Mouse (Mus musculus) kidney, embryonic 16.5 days (tissue): ENCODE results near the gene Pip4k2a. TPM values are rescaled to one million over a fixed set of nuclear protein-coding genes. Genes with fewer than 3 reads are reported as not detected.
A peak's percentile ranks its signal among the peaks of the same experiment; 100 is the strongest.

Experiments
- ATAC-seq: fragments of 200-750 bp; cut with Nextera tagmentation; 2 replicates; pipeline ENCODE4 v1.8.0; 2017; ENCODE audit warnings: moderate TSS enrichment; ENCODE audit not compliant: low FRiP score, low TSS enrichment
- H3K27ac ChIP-seq: fragments of 300-500 bp; sonication (generic); 2 replicates; pipeline ENCODE4 v1.5.1; 2014; ENCODE audit warnings: low read length
- H3K27me3 ChIP-seq: fragments of 300-500 bp; sonication (generic); 2 replicates; pipeline ENCODE4 v1.6.1; 2014; ENCODE audit warnings: low read length, control low read depth, mixed read lengths; ENCODE audit not compliant: insufficient read depth
- H3K36me3 ChIP-seq: fragments of 300-500 bp; sonication (generic); 2 replicates; pipeline ENCODE4 v1.6.1; 2014; ENCODE audit warnings: low read length, control low read depth, mixed read lengths; ENCODE audit not compliant: insufficient read depth
- H3K4me1 ChIP-seq: fragments of 300-500 bp; sonication (generic); 2 replicates; pipeline ENCODE4 v1.6.1; 2014; ENCODE audit warnings: low read length, control low read depth, mixed read lengths; ENCODE audit not compliant: insufficient read depth
- H3K4me2 ChIP-seq: fragments of 300-500 bp; sonication (generic); replicated peaks from 2 replicates; pipeline ENCODE4 v1.6.1; 2014; ENCODE audit warnings: low read depth, low read length
- H3K4me3 ChIP-seq: fragments of 300-500 bp; sonication (generic); 2 replicates; pipeline ENCODE4 v1.5.1; 2014; ENCODE audit warnings: mild to moderate bottlenecking, low read length
- H3K9ac ChIP-seq: fragments of 300-500 bp; sonication (generic); replicated peaks from 2 replicates; pipeline ENCODE4 v1.6.1; 2014; ENCODE audit warnings: low read length
- H3K9me3 ChIP-seq: fragments of 300-500 bp; sonication (generic); 2 replicates; pipeline ENCODE4 v1.6.1; 2016; ENCODE audit warnings: low read length, control low read depth
- WGBS: fragments of 180-500 bp; shearing (Covaris S2); extraction: QIAGEN DNeasy Blood & Tissue Kit; methylation state at CpG from one replicate; pipeline ENCODE4 v1.1.7; 2014; 5-methylcytosine and 5-hydroxymethylcytosine counted together
- polyA plus RNA-seq: library from polyadenylated mRNA; unstranded; fragments of >200 nt; fragmentation: Nextera tagmentation; extraction: Ambion mirVana; gene quantifications from 2 replicates; pipeline ENCODE4 v1.2.1, GENCODE M21; 2015

Pip4k2a gene
- polyA plus RNA-seq, 1 experiment from 2014 or later = 13.0 TPM

DNA sequence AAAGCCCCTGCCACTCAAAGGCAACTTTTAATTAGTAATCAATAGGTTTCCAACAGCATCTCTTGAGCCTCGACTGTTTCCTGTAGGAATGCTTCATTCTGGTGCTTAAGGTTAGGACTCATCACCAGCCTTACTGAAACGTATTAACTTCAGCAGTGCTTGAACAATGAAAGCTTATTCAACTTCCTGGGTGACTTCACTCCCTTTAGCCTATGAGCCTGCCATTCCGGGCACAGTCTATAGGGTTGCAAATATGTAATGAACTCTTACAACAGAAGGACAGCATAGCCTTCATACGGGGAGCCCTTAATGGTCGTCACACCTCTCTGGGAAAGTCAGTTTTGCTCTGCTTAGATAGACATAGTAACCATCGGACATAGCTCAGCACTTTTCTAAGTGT lies 87.7 kb downstream of the Pip4k2a start:
- Histone ChIP-seq H3K36me3 (0 out of 2 replicates have a peak, but pooled peaks cover 2% of the 10 kb centered on the region), H3K27me3 (no peaks in the 10 kb centered on the region), H3K9ac (no peak overlapping the region), H3K9me3 (no peaks in the 10 kb centered on the region), H3K4me2 (no peak overlapping the region), H3K4me1 (peaks cover 26% of the 10 kb centered on the region; the same call in 1 of the 2 replicates), H3K4me3 (no peak overlapping the region), H3K27ac (no peak overlapping the region)
- 89% methylated on average over 6 of the region's 6 CpGs for WGBS
- no peak for ATAC-seq

DNA sequence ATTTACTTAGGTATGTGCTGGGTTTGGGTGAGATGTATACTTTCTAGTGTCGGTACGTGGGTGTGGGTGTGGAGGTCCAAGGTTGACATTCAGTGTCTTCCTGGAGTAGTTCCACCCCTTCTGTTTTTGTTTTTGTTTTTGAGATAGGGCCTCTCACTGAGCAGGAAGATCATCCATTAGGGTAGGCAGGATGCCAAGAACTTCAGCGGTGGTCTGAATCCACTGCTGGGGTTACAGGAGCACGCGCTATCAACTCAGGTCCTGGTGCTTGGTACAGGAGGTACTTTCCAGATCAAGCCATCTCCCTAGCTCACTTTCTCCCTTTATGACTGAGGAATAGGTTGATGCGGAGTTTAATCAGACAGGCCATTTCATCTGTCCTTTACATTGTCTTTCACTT lies 88.2 kb downstream of the Pip4k2a start:
- no peak for ATAC-seq
- WGBS = 76% methylated on average over 6 of the region's 6 CpGs
- H3K36me3 ChIP-seq = 0 out of 2 replicates have a peak, but pooled peaks cover 2% of the 10 kb centered on the region
- H3K4me1 ChIP-seq = peaks cover 22% of the 10 kb centered on the region; the same call in 1 of the 2 replicates
- no peaks in the 10 kb centered on the region for H3K9me3 ChIP-seq
- H3K9ac ChIP-seq = no peak overlapping the region
- no peaks in the 10 kb centered on the region for H3K27me3 ChIP-seq
- no peak overlapping the region for H3K4me2 ChIP-seq
- H3K4me3 ChIP-seq = no peak overlapping the region
- no peak overlapping the region for H3K27ac ChIP-seq

DNA sequence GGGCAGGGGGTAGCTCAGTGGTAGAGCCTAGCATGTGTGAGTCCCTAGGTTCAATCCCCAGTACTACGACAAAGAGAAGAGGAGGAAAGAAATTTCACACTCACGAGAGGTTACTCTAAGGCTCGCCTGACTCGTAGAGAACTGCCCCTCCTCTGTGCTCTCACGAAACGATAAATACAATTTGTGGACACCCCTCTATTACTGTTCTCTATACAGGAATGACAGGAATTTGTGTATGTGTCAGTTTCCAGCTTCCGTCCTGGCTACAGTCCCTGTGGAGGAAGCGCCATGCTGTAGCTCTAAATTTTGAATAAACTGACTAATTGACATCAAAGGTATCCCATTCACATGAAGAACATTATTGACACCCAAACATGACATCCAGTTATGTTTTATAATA lies 90.7 kb downstream of the Pip4k2a start:
- H3K9ac ChIP-seq = no peak overlapping the region
- 0 out of 2 replicates have a peak, but pooled peaks cover 2% of the 10 kb centered on the region for H3K36me3 ChIP-seq
- ATAC-seq = peak; percentile 31; the same call in 1 of the 2 replicates
- H3K4me3 ChIP-seq = no peak overlapping the region
- H3K27me3 ChIP-seq = no peaks in the 10 kb centered on the region
- no peaks in the 10 kb centered on the region for H3K9me3 ChIP-seq
- H3K27ac ChIP-seq = no peak overlapping the region
- WGBS = 63% methylated on average over 8 of the region's 8 CpGs
- H3K4me1 ChIP-seq = peaks cover 8% of the 10 kb centered on the region; the same call in 1 of the 2 replicates
- H3K4me2 ChIP-seq = no peak overlapping the region

DNA sequence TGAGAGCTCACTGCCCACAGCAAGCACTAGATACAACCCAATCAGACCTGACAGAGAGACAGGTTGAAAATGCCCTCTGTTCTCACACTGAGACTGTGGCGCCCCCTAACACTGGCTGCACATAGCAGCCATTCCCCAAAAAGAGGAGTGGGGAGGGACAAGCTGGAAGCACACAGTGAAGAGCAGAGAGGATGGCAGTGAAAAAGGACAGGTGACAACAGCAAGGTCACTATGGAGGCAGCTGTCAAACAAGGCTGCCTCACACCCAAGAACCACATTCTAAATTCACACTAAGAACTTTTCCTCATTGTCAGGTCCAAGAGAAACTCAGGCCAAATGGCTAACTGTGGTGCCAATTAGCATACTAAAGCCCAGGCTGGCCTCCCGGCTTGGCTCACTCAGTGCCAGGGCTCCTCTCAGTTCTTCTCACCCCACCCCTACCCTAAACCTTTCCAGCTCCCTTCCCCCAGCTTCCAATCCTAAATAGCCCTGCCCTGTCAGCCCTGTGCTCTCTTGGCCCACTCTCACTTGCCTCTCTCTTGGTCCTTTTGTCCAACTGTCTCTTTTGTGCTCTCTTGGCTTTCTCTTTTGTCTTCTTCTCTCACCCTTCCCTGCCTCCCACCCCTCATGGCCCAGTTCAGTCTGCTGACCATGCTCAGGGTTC lies 91.4 kb downstream of the Pip4k2a start:
- no peak overlapping the region for H3K9ac ChIP-seq
- 70% methylated on average over 2 of the region's 2 CpGs for WGBS
- no peak overlapping the region for H3K27ac ChIP-seq
- H3K36me3 ChIP-seq = 0 out of 2 replicates have a peak, but pooled peaks cover 2% of the 10 kb centered on the region
- no peak overlapping the region for H3K4me2 ChIP-seq
- H3K4me1 ChIP-seq = peaks cover 8% of the 10 kb centered on the region; the same call in 1 of the 2 replicates
- H3K4me3 ChIP-seq = no peak overlapping the region
- no peaks in the 10 kb centered on the region for H3K9me3 ChIP-seq
- no peak for ATAC-seq
- no peaks in the 10 kb centered on the region for H3K27me3 ChIP-seq

DNA sequence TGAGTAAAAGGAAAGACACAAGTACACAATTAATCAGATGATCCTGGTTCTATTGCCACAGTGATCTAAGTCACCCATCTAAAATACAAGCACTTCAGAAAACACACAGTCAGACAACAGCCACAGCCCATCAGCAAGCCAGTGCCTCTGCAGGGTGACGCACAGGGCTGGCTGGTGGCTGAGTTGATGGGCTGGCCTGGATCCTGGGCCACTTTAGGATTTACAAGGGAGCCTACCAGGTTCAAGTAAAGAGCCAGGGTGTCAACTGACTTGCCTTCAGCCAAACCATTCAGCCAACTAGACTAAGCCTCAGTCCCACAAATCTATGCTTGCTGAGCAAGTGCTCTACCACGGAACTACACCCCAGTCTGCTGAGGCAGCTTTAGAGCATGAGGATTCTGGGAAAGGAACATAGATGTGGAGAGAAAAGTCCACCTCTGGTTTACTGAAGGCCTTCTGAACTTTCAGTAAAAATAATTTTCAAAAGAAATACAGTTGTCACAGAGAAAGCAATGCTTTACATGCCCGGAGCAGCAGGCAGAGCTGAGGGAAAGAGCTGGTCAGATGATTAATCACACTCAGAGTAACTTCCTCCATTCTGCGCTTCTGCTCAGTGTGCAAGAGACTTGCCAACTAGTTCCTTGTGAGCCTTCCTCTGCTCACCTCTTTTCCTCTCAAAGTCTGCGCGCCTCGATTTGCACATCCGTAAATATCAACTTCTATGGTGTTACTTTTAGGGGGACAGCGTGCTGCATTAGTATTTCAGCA lies 94.4 kb downstream of the Pip4k2a start:
- Histone ChIP-seq H3K9ac (no peak overlapping the region), H3K27ac (no peak overlapping the region), H3K4me2 (no peak overlapping the region), H3K36me3 (peaks cover 5% of the 10 kb centered on the region; the same call in 1 of the 2 replicates), H3K4me1 (peaks cover 11% of the 10 kb centered on the region; the same call in 1 of the 2 replicates), H3K4me3 (no peak overlapping the region), H3K27me3 (no peaks in the 10 kb centered on the region), H3K9me3 (no peaks in the 10 kb centered on the region; the same call in 1 of the 2 replicates)
- no peak for ATAC-seq
- WGBS = 76% methylated on average over 9 of the region's 9 CpGs

DNA sequence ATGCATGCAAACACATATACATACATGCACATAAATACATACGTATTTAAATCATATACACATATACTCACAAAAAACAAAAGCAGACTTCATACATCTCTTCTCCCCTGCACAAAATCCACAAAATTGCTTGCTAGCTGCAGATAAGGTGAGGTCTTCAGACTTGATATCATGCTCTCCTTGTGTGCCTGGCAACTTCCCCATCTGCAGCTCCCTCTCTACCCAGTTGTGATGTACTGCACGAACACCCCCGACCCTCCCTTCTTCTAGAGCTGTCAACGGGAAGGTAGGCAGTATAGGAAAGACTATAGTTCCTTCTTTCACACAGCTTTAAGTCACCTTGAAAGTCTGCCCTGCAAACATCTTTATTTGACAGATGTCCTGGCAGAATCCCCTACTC lies 96.8 kb downstream of the Pip4k2a start:
- Histone ChIP-seq H3K4me3 (no peak overlapping the region), H3K9ac (no peak overlapping the region), H3K4me2 (no peak overlapping the region), H3K27ac (no peak overlapping the region), H3K4me1 (peaks cover 28% of the 10 kb centered on the region), H3K9me3 (no peaks in the 10 kb centered on the region; the same call in 1 of the 2 replicates), H3K36me3 (peaks cover 3% of the 10 kb centered on the region; the same call in 1 of the 2 replicates), H3K27me3 (no peaks in the 10 kb centered on the region)
- no peak for ATAC-seq
- WGBS = 93% methylated on average over 4 of the region's 4 CpGs

DNA sequence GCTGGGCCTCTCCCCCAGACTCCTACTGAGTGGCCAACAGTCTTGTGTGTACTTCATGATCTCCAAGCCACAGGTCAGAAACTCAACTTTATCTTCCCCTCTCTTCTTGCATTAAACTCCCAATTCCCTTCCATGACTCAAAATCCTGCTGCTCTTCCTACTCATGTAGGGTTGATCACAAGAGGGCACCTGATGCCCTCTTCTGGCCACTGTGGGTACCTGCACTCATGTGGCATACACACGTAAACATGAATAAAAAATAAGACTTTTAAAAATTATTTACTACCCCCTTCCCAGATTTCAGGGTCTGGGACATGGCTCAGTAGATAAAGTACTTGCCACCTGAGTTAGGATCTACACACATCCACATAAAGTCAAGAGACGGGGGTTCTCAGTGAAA lies 97.3 kb downstream of the Pip4k2a start:
- Histone ChIP-seq H3K27ac (no peak overlapping the region), H3K4me2 (no peak overlapping the region), H3K27me3 (no peaks in the 10 kb centered on the region), H3K9me3 (no peaks in the 10 kb centered on the region; the same call in 1 of the 2 replicates), H3K4me1 (peaks cover 33% of the 10 kb centered on the region), H3K4me3 (no peak overlapping the region), H3K9ac (no peak overlapping the region), H3K36me3 (peaks cover 3% of the 10 kb centered on the region; the same call in 1 of the 2 replicates)
- 94% methylated on average over 2 of the region's 2 CpGs for WGBS
- no peak for ATAC-seq

DNA sequence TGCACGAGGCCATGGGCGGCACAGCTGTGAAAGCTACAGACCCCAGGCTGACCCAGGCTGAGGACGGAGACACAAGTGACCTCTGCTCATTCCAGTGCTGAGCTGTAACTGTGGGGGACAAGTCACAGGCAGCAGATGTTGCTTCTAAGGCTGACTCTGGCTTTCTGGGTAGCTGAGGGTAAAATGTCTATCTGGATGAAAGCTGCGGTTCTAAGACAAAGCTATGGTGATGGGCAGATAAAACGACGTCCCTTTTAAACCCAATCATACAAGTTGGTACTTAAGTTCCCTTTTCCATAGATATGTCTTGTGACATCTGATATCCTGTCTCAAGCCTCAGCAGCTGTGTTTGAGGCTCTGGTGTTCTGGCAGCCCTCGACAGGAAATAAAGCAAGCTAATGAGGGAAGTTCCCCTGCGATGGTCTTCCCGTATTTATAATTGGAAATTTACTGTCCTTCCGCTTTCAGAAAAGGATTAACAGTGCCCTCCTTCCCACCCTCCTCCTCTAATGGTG lies 100.1 kb downstream of the Pip4k2a start:
- H3K27ac ChIP-seq = peak overlapping the region; percentile 76
- H3K9me3 ChIP-seq = no peaks in the 10 kb centered on the region; the same call in 1 of the 2 replicates
- WGBS = 9% methylated on average over 10 of the region's 10 CpGs
- ATAC-seq = peak; percentile 49; the same call in 1 of the 2 replicates
- H3K27me3 ChIP-seq = no peaks in the 10 kb centered on the region
- peaks cover 37% of the 10 kb centered on the region for H3K4me1 ChIP-seq
- H3K4me3 ChIP-seq = no peak overlapping the region
- peaks cover 3% of the 10 kb centered on the region; the same call in 1 of the 2 replicates for H3K36me3 ChIP-seq
- H3K9ac ChIP-seq = no peak overlapping the region
- 0 out of 2 replicates have a peak overlapping the region, but pooled peaks have one; percentile 7 for H3K4me2 ChIP-seq

DNA sequence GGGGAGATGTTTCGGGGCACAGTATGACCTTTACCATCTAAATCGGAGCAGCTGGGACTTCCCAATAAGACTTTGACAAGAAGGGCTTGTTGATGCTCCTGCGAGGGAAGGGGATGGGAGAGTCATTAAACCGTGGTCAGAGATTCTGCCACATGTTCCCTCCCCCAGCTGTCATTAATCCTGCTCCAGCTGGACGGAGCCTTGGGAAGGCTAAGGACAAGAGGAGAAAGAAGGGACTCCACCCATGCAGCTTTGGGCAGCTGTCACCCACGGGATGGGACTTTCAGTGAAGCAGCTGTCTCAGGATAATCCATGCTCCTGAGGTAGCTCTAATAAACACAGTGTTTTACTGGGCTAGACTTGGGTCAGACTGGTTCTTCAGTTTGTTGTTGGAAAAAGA lies 101.9 kb downstream of the Pip4k2a start:
- peak; percentile 69 for ATAC-seq
- WGBS = 27% methylated on average over 6 of the region's 6 CpGs
- H3K4me3 ChIP-seq = no peak overlapping the region
- H3K9me3 ChIP-seq = no peaks in the 10 kb centered on the region; the same call in 1 of the 2 replicates
- peaks cover 46% of the 10 kb centered on the region for H3K4me1 ChIP-seq
- H3K36me3 ChIP-seq = no peaks in the 10 kb centered on the region; the same call in 1 of the 2 replicates
- no peak overlapping the region for H3K4me2 ChIP-seq
- no peaks in the 10 kb centered on the region for H3K27me3 ChIP-seq
- H3K9ac ChIP-seq = no peak overlapping the region
- peak overlapping the region; percentile 48; the same call in 1 of the 2 replicates for H3K27ac ChIP-seq
